Mouse (Mus musculus): ENCODE data around the gene Klc2. TPM values are rescaled to one million over a fixed set of nuclear protein-coding genes. Genes with fewer than 3 reads are reported as not detected.

Klc2 gene
- polyA plus RNA-seq (2014; fragmentation: Illumina TruSeq; extraction: RNeasy Lipid Tissue Mini Kit (QIAGEN cat#74804); ENCODE audit: low read depth, low replicate concordance), result 29.1 TPM

DNA sequence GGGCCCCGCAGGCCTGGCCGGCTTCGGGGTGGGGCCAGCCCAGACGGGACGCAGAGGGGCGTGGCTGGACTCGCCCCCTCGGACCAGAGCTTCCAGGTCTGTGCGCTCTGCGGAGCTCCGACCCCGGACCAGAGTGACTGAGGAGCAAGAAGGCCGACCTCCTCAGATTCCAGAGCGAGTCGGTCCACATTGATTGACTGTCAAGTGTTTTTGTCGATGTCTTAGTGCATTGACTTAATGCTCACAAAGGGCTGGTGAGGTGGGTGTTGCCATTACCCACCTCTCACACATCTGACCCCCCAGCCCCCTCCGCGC, at the start of gene Klc2:
Klc2 (minus strand) TSS at position 177 of the 315 bp plus-strand sequence.

DNA sequence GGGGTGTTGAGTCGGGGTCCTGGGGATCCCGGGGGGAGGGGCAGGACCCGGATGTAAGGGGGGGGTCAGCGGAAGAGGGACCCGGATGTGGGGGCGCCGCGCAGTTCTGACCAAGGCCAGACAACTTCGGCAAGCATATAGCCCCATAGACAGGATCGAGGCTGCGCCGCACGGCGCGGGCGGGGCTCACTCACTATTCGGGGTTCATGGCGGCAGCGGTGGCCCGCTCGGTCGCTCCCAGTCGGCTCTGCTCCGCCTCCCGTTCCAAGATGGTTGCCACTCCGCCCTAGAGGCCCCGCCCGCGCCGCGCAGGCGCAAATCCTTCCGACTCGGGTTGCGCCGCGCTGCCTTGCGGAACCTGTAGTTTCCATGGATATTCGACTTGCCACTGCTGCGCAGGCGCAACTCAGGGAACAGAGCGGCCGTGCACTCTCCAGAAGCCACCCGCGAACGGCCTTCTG, 11.6 kb downstream of the Klc2 start, which contains the start of gene Rab1b:
Rab1b (minus strand) TSS at position 342 of the 461 bp plus-strand sequence.

DNA sequence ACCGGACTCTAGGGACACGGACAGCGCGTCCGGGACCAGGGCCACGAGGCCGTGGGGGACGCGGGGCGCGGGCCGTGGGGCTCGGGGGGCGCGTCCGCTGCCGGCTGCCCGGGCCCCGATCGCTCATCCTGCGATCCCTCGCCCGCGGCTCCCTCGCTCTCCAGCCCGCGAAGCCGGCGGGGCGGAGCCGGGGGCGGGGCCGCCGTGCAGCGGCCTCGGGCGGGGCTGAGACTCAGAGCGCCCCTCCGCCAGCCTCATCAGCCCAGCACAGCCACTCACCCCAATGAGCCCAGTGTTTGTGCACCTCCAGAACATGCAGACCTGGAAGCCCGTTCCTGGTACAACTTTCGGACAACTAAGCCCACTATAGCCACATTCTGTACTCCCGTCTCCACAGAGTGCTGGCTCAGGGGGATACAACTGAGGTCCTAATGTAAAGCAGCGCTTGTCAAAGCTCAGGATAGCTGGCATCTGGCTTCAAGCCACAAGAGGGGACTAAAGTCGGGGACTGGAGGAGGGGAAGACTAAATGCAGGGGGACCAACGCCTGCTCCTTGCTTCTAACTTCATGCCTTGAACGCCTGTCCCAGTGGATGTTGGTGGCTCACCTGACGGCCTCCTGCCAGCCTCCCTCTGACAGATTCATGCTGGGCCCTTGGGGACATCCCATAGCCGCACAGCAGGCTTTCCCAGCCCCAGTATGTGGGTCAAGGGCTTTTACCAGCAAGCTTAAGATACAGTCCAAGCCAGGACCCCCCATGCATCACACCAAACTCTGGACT, 19.8 kb downstream of the Klc2 start, which contains the start of gene Cnih2:
Cnih2 (minus strand) TSS at position 159 of the 781 bp plus-strand sequence.

DNA sequence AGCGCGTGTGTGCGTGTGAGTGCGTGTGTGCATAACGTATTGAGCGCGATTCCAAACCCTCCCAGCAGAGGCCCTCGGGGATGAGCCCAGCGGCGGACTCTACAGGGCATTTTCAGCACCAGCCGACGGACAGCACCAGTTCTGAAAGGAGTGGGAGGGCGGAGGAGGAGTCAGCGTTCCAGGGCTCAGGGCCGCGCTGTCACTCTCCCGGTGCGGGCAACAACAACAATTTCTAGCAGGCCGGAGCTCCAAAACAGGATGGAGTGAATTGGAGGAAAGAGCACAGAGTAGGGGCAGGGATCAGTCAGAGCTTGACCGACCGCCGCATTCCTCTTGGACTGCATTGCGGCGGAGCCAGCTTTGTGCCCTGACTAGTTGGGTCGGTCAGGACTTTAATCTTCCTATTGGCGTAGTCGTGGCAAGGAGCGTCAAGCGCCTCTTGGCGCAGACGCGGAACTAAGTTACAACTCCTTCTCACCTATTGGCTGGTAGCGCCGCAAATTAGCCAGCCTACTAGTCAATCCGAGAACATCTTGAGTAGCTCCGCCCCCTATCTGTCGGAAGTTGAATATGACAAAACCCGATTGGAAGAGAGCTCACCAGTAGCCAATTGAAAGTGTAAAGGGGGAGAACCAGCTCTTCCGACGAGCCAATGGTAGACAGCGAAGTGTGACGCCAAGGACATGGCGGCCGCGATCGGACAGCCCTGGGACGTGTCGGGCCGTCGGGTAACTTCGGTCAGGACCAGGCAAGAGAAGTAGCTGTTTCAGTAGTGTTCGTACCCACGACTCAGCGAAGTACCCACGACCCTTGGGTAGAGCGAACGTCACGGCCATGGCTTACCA, 30.3 kb downstream of the Klc2 start, which contains the start of gene Yif1a:
Yif1a (plus strand) TSS at position 655 of the 845 bp plus-strand sequence.

DNA sequence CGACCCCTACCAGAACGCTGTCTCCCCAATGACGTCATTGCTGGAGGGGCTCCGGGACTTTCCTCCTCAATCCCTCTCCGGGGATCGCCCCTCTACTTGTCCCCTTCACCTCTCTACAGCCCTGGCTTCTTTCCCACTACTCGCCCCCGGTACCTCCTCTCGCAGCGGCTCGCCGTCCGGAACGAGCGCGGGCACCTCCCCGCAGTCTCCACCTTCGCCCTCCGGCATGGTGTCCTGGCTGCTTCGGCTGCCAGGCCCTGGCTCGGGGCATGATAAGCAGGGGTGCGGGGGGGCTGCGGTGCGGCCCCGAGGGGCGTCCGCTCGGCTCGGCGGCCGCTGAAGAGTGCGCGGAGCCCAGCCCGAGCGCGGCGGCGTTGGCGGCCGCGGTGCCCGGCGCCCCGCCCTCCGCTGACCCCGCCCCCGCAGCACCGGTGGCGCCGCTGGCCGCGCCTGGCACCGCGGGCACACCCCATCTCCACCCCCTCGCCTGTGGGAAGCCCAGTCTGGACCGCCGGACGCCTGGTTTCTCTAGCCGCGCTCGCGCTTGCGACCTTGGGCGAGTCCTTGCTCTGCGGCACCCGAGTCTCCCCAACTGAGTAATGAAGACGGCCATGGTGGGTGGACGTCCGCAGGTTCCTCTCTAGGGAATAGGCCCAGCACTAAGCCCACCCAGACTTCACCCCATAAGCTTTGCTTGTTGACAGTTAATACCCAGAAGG, 33.1 kb downstream of the Klc2 start, which contains the start of gene Tmem151a:
Tmem151a (minus strand) TSS at position 387 of the 719 bp plus-strand sequence.

DNA sequence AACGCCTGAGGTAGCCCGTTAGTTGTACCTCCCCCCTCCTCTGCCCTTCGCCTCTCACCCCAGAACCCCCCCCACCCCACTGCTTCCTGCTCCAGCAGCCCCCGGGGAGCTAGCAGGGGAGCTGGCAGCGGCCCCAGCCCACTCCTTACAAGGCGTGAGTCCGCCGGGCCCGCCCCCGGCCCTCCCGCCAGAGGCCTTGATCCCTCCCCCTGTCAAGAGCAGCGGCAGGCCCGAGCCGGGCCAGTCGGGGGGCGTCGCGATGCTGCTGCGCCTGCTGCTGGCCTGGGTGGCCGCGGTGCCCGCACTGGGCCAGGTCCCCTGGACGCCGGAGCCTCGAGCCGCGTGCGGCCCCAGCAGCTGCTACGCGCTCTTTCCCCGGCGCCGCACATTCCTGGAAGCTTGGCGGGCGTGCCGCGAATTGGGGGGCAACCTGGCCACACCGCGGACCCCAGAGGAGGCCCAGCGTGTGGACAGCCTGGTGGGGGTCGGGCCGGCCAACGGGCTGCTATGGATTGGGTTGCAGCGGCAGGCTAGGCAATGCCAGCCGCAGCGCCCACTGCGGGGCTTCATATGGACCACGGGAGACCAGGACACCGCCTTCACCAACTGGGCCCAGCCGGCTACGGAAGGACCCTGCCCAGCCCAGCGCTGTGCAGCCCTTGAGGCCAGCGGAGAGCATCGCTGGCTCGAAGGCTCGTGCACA, 50.3 kb downstream of the Klc2 start, which contains the start of gene Cd248:
Cd248 (plus strand) TSS at position 212 of the 703 bp plus-strand sequence.

Other genes with a start within 250 kb of the Klc2 start
- gene Actn3, start 240.7 kb downstream of the Klc2 start, polyA plus RNA-seq (2014; fragmentation: Illumina TruSeq; extraction: RNeasy Lipid Tissue Mini Kit (QIAGEN cat#74804); ENCODE audit: low read depth, low replicate concordance), result 3.4 TPM
- gene Zdhhc24, start 239.9 kb downstream of the Klc2 start, polyA plus RNA-seq (2014; fragmentation: Illumina TruSeq; extraction: RNeasy Lipid Tissue Mini Kit (QIAGEN cat#74804); ENCODE audit: low read depth, low replicate concordance), result 18.4 TPM
- gene Bbs1, start 211.9 kb downstream of the Klc2 start, polyA plus RNA-seq (2014; fragmentation: Illumina TruSeq; extraction: RNeasy Lipid Tissue Mini Kit (QIAGEN cat#74804); ENCODE audit: low read depth, low replicate concordance), result 5.7 TPM
- 43.1 TPM for gene Dpp3, start 190.3 kb downstream of the Klc2 start, polyA plus RNA-seq (2014; fragmentation: Illumina TruSeq; extraction: RNeasy Lipid Tissue Mini Kit (QIAGEN cat#74804); ENCODE audit: low read depth, low replicate concordance)
- gene Peli3, start 175.4 kb downstream of the Klc2 start, polyA plus RNA-seq (2014; fragmentation: Illumina TruSeq; extraction: RNeasy Lipid Tissue Mini Kit (QIAGEN cat#74804); ENCODE audit: low read depth, low replicate concordance), result 3.9 TPM
- gene Mrpl11, start 156.4 kb downstream of the Klc2 start, polyA plus RNA-seq (2014; fragmentation: Illumina TruSeq; extraction: RNeasy Lipid Tissue Mini Kit (QIAGEN cat#74804); ENCODE audit: low read depth, low replicate concordance), result 77.2 TPM
- 0.83 TPM for gene Npas4, start 128.2 kb downstream of the Klc2 start, polyA plus RNA-seq (2014; fragmentation: Illumina TruSeq; extraction: RNeasy Lipid Tissue Mini Kit (QIAGEN cat#74804); ENCODE audit: low read depth, low replicate concordance)
- gene Slc29a2, start 94.7 kb downstream of the Klc2 start, polyA plus RNA-seq (2014; fragmentation: Illumina TruSeq; extraction: RNeasy Lipid Tissue Mini Kit (QIAGEN cat#74804); ENCODE audit: low read depth, low replicate concordance), result 1.8 TPM
- 20.8 TPM for gene B4gat1, start 79.7 kb downstream of the Klc2 start, polyA plus RNA-seq (2014; fragmentation: Illumina TruSeq; extraction: RNeasy Lipid Tissue Mini Kit (QIAGEN cat#74804); ENCODE audit: low read depth, low replicate concordance)
- gene AC124502.3, start 79.7 kb downstream of the Klc2 start, polyA plus RNA-seq (2014; fragmentation: Illumina TruSeq; extraction: RNeasy Lipid Tissue Mini Kit (QIAGEN cat#74804); ENCODE audit: low read depth, low replicate concordance), result 1.9 TPM
- 34.8 TPM for gene Brms1, start 77.2 kb downstream of the Klc2 start, polyA plus RNA-seq (2014; fragmentation: Illumina TruSeq; extraction: RNeasy Lipid Tissue Mini Kit (QIAGEN cat#74804); ENCODE audit: low read depth, low replicate concordance)
- gene Rin1, start 68.1 kb downstream of the Klc2 start, polyA plus RNA-seq (2014; fragmentation: Illumina TruSeq; extraction: RNeasy Lipid Tissue Mini Kit (QIAGEN cat#74804); ENCODE audit: low read depth, low replicate concordance), result 3.6 TPM
- 36.7 TPM for gene Cd248, start 50.5 kb downstream of the Klc2 start, polyA plus RNA-seq (2014; fragmentation: Illumina TruSeq; extraction: RNeasy Lipid Tissue Mini Kit (QIAGEN cat#74804); ENCODE audit: low read depth, low replicate concordance)
- 2.8 TPM for gene Tmem151a, start 33.0 kb downstream of the Klc2 start, polyA plus RNA-seq (2014; fragmentation: Illumina TruSeq; extraction: RNeasy Lipid Tissue Mini Kit (QIAGEN cat#74804); ENCODE audit: low read depth, low replicate concordance)
- gene Yif1a, start 30.0 kb downstream of the Klc2 start, polyA plus RNA-seq (2014; fragmentation: Illumina TruSeq; extraction: RNeasy Lipid Tissue Mini Kit (QIAGEN cat#74804); ENCODE audit: low read depth, low replicate concordance), result 71.7 TPM
- 1.6 TPM for gene Cnih2, start 20.0 kb downstream of the Klc2 start, polyA plus RNA-seq (2014; fragmentation: Illumina TruSeq; extraction: RNeasy Lipid Tissue Mini Kit (QIAGEN cat#74804); ENCODE audit: low read depth, low replicate concordance)
- gene Rab1b, start 11.5 kb downstream of the Klc2 start, polyA plus RNA-seq (2014; fragmentation: Illumina TruSeq; extraction: RNeasy Lipid Tissue Mini Kit (QIAGEN cat#74804); ENCODE audit: low read depth, low replicate concordance), result 160 TPM
- gene Pacs1, start 154.6 kb upstream of the Klc2 start, polyA plus RNA-seq (2014; fragmentation: Illumina TruSeq; extraction: RNeasy Lipid Tissue Mini Kit (QIAGEN cat#74804); ENCODE audit: low read depth, low replicate concordance), result 21.5 TPM
- 105 TPM for gene Sf3b2, start 176.9 kb upstream of the Klc2 start, polyA plus RNA-seq (2014; fragmentation: Illumina TruSeq; extraction: RNeasy Lipid Tissue Mini Kit (QIAGEN cat#74804); ENCODE audit: low read depth, low replicate concordance)
- 0.60 TPM for gene Gal3st3, start 179.8 kb upstream of the Klc2 start, polyA plus RNA-seq (2014; fragmentation: Illumina TruSeq; extraction: RNeasy Lipid Tissue Mini Kit (QIAGEN cat#74804); ENCODE audit: low read depth, low replicate concordance)
- 2.0 TPM for gene Catsper1, start 217.2 kb upstream of the Klc2 start, polyA plus RNA-seq (2014; fragmentation: Illumina TruSeq; extraction: RNeasy Lipid Tissue Mini Kit (QIAGEN cat#74804); ENCODE audit: low read depth, low replicate concordance)
- gene Cst6, start 231.0 kb upstream of the Klc2 start, polyA plus RNA-seq (2014; fragmentation: Illumina TruSeq; extraction: RNeasy Lipid Tissue Mini Kit (QIAGEN cat#74804); ENCODE audit: low read depth, low replicate concordance), result 11.8 TPM
- gene Eif1ad, start 248.2 kb upstream of the Klc2 start, polyA plus RNA-seq (2014; fragmentation: Illumina TruSeq; extraction: RNeasy Lipid Tissue Mini Kit (QIAGEN cat#74804); ENCODE audit: low read depth, low replicate concordance), result 22.2 TPM
- 85.8 TPM for gene Banf1, start 248.6 kb upstream of the Klc2 start, polyA plus RNA-seq (2014; fragmentation: Illumina TruSeq; extraction: RNeasy Lipid Tissue Mini Kit (QIAGEN cat#74804); ENCODE audit: low read depth, low replicate concordance)